Mouse (Mus musculus) kidney, postnatal 36 days (tissue): Measurements from ENCODE around the gene G3bp1.

Experiments used
- DNase-seq, 2 experiments: peaks; one replicate each; pipeline ENCODE4 v3.0.0; 2021 to 2022; ENCODE audit warnings: mixed read lengths in 2 of 2

G3bp1 gene

GRCm38 (mm10) chr11:55465177-55465576 lies 4.3 kb upstream of the G3bp1 start:
- peak; percentile 63 to 87 for DNase-seq

GRCm38 (mm10) chr11:55468012-55468411 lies 1.5 kb upstream of the G3bp1 start:
- DNase-seq = peak; percentile 86 to 93

- no peak for DNase-seq
These were observed 856 bp upstream of the G3bp1 start for GRCm38 (mm10) chr11:55468611-55469047.

- peak in 1 of 2 experiments; percentile 48 for DNase-seq
These were observed 622 bp downstream of the G3bp1 start for GRCm38 (mm10) chr11:55469923-55470691.

DNA sequence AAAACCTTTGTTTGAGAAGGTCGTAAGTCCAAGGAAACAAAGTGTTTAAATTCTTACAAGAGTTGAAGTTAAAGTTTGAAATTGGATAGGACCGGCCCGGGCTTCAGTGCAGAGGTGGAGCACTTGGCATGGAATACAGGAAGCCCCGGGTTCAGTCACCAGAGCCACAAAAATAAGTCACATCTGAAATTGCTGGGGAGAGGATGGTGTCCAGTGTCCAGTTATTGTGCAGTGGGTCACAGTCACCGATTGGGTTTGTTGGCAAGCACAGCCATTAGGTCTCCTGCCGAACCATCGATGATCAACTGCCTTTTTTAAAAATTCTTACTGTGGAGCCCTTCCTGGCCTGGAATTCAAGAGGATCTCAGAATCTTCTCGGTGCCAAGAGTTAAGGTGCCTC lies 1.3 kb downstream of the G3bp1 start:
- DNase-seq = peak; percentile 40 to 42

- peak; percentile 42 to 49 for DNase-seq
These were observed 2.0 kb downstream of the G3bp1 start for GRCm38 (mm10) chr11:55471467-55471866.

DNA sequence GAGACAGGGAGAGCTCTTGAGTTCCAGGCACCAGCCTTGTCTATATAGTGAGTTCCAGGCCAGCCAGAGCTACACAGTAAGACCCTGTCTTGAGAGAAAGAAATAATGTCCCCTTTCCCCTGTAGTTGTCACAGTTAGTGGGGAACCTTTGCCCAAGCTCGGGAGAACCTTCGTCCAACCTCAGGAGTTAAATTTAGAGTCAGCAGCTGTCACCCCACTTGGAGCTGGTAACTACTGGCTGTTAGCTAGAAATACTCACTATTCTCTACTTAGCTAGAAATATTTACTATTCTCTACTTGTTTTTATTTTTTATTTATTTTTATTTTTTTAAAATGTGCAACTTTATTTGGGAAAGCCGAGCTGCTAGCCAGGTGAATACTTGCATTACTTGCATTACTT lies 3.7 kb downstream of the G3bp1 start:
- no peak for DNase-seq

GRCm38 (mm10) chr11:55485443-55485842 lies 16.0 kb downstream of the G3bp1 start:
- no peak for DNase-seq

GRCm38 (mm10) chr11:55496158-55496557 lies 26.7 kb downstream of the G3bp1 start:
- no peak for DNase-seq

GRCm38 (mm10) chr11:55497885-55498284 lies 28.4 kb downstream of the G3bp1 start:
- peak; percentile 50 to 73 for DNase-seq

DNA sequence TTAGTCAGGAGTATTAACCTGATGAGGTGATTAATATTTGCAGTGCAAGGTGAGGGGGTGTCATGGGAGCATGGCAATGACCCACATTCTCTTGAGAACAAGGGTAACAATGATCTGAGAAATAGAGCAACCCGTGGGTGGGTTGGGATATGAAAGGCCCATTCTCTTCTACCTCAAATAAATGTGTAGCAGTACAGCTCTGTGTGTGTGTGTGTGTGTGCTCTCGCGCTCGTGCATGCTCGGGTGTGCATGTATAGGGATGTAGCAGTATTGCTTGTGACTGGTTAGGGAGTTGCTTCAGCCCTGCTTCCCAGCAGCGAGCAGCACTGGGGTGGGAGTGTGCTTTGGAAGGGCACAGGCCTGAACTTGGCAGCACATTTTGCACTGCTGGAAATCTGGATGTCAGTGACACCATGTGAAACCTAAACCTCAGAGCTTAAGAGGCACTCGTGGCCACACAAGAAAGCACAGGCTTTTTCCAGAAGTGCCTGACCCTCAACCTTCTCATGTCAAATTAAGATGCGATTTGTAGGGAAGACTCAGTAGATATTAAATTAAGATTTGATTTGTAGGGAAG lies 32.6 kb downstream of the G3bp1 start:
- DNase-seq = no peak

DNA sequence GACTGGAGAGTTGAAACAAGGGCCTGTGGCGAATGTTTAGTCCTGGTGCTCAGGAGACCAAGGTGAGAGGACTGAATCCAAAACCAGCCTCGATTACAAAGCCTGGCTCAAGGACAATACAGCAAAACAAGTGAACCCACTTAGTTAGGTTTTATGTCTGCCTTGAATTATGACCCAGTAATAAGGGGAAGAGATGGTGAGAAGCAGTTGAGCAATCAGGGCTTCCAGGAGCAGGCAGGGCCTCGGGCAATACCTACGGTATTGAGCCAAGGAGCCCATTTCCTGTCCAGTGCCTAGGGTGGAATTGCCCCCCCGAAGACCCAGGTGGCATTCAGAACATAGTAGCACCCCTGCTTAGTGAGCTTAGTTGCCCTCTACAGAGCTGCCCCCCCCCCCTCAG lies 33.4 kb downstream of the G3bp1 start:
- no peak for DNase-seq

DNA sequence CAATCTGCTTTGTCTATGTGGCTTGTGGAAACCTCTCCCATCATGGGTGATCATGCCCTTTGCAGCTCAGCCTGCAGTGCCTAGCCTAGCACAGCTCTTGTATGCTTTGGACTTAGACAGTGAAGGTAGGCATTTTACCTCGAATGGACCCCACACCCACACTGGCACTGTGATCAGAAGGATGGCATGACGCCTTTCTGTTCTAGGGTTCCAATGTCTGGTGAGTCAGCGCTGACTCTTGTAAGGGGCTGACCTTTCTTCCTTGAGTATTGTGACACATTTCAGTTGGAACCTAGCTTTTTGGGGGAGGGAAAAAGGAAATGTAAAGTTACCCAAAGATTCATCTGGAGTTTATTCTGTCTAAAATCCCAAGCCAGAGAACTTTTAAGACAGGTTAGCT lies 36.0 kb downstream of the G3bp1 start:
- DNase-seq = no peak

DNA sequence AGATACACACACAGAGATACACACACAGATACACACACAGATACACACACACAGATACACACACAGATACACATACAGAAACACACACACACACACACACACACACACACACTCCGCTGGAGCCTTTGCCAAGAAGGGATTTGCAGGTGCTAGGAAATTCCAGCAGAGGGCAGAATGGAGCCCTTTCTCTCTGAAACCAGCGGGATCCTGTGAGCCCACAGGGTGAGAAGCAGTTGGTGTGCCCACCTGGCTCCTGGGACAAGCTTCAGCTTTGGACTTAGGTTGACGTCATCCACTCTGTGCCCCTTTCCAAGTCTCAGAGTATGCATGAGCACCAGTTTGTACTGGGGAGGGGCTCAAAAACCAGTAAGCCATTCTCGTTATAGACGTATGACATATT lies 41.9 kb downstream of the G3bp1 start:
- no peak for DNase-seq

DNA sequence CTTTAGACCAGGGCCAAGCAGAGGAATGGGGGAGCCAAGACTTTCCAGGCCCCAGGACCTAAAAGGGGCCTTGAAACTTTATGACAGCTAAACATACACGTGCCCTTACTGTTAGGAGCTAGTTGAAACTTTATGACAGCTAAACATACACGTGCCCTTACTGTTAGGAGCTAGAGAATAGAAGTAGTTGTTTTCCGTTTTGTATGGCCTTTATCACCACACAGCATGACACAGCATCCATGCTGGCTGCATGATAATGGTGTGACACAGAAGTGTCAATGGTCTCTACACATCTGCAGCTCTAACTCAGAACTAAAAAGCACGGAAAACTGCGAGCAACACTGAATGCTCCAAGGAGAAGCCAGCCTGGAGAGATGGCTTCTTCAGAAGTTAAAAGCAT lies 48.2 kb downstream of the G3bp1 start:
- no peak for DNase-seq

GRCm38 (mm10) chr11:55518806-55519674 lies 49.6 kb downstream of the G3bp1 start:
- DNase-seq = peak; percentile 56 to 76

- no peak for DNase-seq
These were observed 61.3 kb downstream of the G3bp1 start for GRCm38 (mm10) chr11:55530741-55531140.

GRCm38 (mm10) chr11:55533378-55533777 lies 63.9 kb downstream of the G3bp1 start:
- DNase-seq = peak in 1 of 2 experiments; percentile 14

DNA sequence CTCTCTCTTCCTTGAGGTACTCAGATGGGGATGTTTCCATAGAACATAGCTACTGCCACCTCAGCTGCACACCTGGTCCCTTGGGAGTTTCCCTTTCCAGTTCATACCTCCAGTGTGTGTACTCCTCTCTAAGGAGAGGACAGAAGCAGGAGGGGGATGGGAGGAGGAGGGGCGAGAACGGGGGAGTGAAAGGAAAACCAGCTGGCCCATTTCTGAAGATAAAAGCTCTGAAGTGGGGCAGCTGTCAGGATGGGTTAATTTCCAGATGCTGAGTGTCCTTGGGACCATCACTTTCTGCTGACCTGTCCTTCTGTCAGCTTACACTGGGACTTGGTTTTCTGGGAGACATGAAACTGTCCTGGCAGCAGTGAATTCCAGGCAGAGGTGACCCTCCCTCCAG lies 65.3 kb downstream of the G3bp1 start:
- DNase-seq = no peak

GRCm38 (mm10) chr11:55542128-55542527 lies 72.6 kb downstream of the G3bp1 start:
- no peak for DNase-seq

- no peak for DNase-seq
These were observed 73.2 kb downstream of the G3bp1 start for GRCm38 (mm10) chr11:55542671-55543070.

DNA sequence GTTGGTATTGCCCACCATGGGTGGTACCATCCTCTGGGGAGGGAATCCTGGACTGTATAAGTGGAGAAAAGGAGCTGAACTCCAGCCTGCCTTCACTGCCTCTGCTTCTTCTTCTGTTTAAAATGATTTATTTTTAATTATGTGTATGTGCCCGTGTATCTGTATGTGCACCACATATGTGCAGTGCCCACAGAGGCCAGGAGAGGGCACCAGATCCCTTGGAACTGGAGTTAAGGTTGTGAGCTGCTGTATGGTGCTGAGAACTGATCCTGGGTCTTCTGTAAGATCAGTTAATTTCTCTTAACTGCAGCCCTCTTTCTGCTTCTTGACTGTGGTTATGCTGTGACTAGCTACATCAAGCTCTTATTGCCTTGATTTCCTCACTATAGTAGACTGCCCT lies 76.2 kb downstream of the G3bp1 start:
- DNase-seq = no peak
